Mouse (Mus musculus): ENCODE measurements at regions not wholly inside any gene's neighbourhood (a gene's known extent, or its start where the extent isn't known, plus 50 kb on each side); places are given as distances from the start of the nearest gene placed in this dataset.

- TF ChIP-seq CTCF (IDR thresholded peaks at IDR 0.05; ENCODE audit: low read depth, low read length) (no peak), GATA2 (IDR thresholded peaks at IDR 0.05; ENCODE audit: borderline replicate concordance, low read depth, low read length) (no peak), TAL1 (conservative IDR thresholded peaks at IDR 0.05; ENCODE audit: low read depth, low read length) (no peak), POLR2AphosphoS5 (IDR thresholded peaks at IDR 0.05; ENCODE audit: insufficient replicate concordance, low read depth, low read length) (no peak), GATA1 (IDR thresholded peaks at IDR 0.05; ENCODE audit: borderline replicate concordance, low read length) (no peak)
Measured at GRCm38 (mm10) chr12:77060060-77060695, 98.2 kb upstream of the Max start.
